Mouse (Mus musculus) left cerebral cortex, postnatal 25 days (tissue): ENCODE data around the gene Cnpy3. TPM values are rescaled to one million over a fixed set of nuclear protein-coding genes. Genes with fewer than 3 reads are reported as not detected.
"Not testable (repeated sequence)": the region's sequence is repeated elsewhere in the genome, so short reads cannot be mapped to it uniquely, and the experiment has no call there.

Source experiments
- DNase-seq, 2 experiments: peaks; one replicate each; pipeline ENCODE4 v3.0.0; 2022; ENCODE audit warnings: low spot score in 2 of 2, mixed read lengths in 1 of 2
- intact Hi-C: fragments of 180-260 bp; cut with DNase I; formaldehyde crosslinking; loops from one replicate; pipeline ENCODE4 v1.15.1; 2025
- total RNA-seq, 2 experiments: library from RNA; stranded (reverse); gene quantifications; 2 replicates each; pipeline ENCODE4 v1.2.3; 2021

Gene Cnpy3
- total RNA-seq, 2 experiments from 2014 or later = 65.5 to 66.0 TPM

GRCm38 (mm10) chr17:46771025-46771424, 19.0 kb upstream of the Cnpy3 start:
- DNase-seq = no peak
- intact Hi-C loops = loop anchor here (5.0 kb wide), 1 partner anchor 34 kb away; no protein-coding TSS in a partner anchor

DNA sequence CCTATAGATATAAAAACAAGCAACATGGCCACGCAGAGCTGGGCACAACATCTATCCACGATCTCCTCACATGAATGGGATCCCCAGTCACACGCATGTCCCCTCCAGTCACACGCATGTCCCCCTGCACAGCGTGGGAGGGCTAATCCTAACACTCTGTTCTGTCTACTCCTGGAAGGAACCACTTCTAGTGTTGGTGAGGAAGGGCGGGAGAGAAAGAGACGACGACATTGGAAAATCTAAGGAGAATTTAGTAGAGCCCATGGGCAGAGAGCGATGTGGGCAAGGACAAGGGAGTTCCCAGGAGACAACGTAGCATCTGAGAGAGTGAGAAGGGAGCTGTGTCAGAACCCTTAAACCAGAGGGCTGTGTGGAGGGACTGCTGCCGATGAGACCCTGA, 18.5 kb upstream of the Cnpy3 start:
- intact Hi-C loops = loop anchor here (5.0 kb wide), 1 partner anchor 33 kb away; no protein-coding TSS in a partner anchor

DNA sequence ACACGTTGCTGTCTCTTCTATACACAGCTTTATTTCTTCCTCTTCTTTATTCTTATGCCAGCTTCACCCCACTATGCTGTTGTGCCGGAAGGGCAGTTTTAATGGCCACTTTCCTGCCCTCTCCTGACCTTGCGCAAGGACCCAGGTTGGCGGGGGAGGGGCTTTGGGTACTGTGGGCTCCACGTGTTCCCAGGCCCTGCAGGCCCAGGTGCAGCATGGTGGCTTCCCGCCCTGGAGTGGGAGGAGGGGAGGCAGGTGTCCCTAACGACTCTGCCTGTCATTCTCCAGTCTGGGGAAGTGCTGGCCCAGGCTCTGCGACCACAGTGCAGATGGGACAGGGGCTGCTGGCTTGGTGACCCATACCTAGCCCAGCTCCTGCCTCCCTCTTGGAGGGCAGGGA, 15.9 kb upstream of the Cnpy3 start:
- no peak for DNase-seq
- intact Hi-C loops = no loop called here

More for the DNA sequence above, 18.5 kb upstream of the Cnpy3 start:
- DNase-seq = no peak

GRCm38 (mm10) chr17:46764916-46765315, 12.9 kb upstream of the Cnpy3 start:
- peak; percentile 48 to 89 for DNase-seq
- intact Hi-C loops = not testable (repeated sequence)

- no peak for DNase-seq
- intact Hi-C loops = no loop called here
Observed at GRCm38 (mm10) chr17:46763544-46763943, 11.5 kb upstream of the Cnpy3 start, which contains the start of gene Ptcra. Gene Ptcra, minus strand, starts transcription at chr17:46763712.

- intact Hi-C loops = no loop called here
- DNase-seq = peak in 1 of 2 experiments; percentile 77
Observed at GRCm38 (mm10) chr17:46758753-46759152, 6.7 kb upstream of the Cnpy3 start.

- peak in 1 of 2 experiments; percentile 73 for DNase-seq
- intact Hi-C loops = loop anchor here (2.0 kb wide), 1 partner anchor 22 kb away; the partner anchor contains the start of gene 2310039H08Rik
Observed at GRCm38 (mm10) chr17:46751056-46751793, 789 bp downstream of the Cnpy3 start.

- intact Hi-C loops = loop anchor here (2.0 kb wide), 1 partner anchor 22 kb away; the partner anchor contains the start of gene 2310039H08Rik
- no peak for DNase-seq
Observed at GRCm38 (mm10) chr17:46750580-46750979, 1.4 kb downstream of the Cnpy3 start.

DNA sequence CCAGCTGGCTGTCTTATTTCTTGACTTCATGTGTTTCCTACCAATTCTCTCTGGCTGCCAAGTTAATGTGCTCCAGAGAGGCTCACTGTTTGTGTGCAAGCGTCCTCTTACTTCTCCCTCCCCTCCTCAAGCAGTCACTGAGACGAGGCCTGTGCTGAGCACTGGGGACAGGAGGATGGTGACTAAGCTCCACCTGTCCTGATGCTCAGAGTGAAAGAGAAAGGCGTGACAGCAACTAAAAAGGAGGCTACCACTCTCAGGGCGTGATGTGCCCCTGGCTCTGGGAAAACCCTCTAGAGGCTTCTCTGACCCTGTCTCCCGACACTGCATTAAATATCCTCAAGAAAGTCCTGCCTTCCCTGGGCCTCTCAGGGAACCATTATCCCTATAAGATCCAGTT, 2.7 kb downstream of the Cnpy3 start:
- DNase-seq = no peak
- intact Hi-C loops = no loop called here

DNA sequence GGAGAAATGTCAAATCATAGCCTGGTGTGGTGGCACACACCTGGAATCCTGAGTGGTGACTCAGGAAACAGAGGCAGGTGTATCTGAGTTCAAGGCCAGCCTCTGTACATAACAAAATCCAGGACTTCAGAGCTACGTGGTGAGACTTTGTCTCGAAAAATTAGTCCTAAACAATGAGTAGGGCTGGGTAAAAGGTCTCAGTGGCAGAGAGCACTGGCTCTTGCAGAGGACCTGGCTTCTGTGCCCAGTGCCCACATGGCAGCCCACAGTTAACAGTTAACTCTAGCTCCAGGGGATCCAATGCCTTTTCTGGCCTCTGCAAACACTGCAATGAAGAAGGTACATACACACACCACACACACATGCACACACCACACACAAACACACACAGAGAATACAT, 4.2 kb downstream of the Cnpy3 start:
- intact Hi-C loops = no loop called here
- DNase-seq = no peak

GRCm38 (mm10) chr17:46747234-46747633, 4.8 kb downstream of the Cnpy3 start:
- DNase-seq = no peak
- intact Hi-C loops = no loop called here

GRCm38 (mm10) chr17:46745506-46745905, 6.5 kb downstream of the Cnpy3 start:
- intact Hi-C loops = no loop called here

GRCm38 (mm10) chr17:46742986-46743385, 9.0 kb downstream of the Cnpy3 start:
- DNase-seq = no peak
- intact Hi-C loops = no loop called here

More at GRCm38 (mm10) chr17:46745506-46745905, 6.5 kb downstream of the Cnpy3 start:
- DNase-seq = no peak

- no peak for DNase-seq
- intact Hi-C loops = no loop called here
Observed at GRCm38 (mm10) chr17:46741305-46741704, 10.7 kb downstream of the Cnpy3 start.

GRCm38 (mm10) chr17:46736160-46736559, 15.9 kb downstream of the Cnpy3 start:
- DNase-seq = no peak
- intact Hi-C loops = loop anchor here (5.0 kb wide), 1 partner anchor 36 kb away; the partner anchor contains the start of gene 2310039H08Rik

DNA sequence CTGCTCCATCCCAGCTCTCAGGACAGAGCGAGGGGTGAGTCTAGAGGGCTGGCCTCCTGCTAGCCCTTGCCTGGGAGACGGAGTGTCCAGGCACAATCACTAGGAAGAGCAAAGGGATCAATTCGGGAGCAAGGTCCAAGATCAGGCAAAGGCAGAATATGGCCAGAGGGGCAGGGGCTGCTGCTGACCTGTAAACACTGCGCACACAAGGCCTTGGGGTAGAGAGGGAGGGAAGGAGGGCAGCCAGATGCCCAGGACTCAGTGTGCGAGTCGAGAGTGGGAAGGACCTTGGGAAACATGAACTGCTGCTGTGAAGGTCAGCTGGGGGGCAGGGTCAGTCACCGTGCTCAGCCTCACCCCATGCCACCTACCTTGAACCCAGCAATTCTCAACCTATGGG, 16.7 kb downstream of the Cnpy3 start:
- intact Hi-C loops = loop anchor here (5.0 kb wide), 1 partner anchor 37 kb away; the partner anchor contains the start of gene 2310039H08Rik
- DNase-seq = no peak

- DNase-seq = no peak
- intact Hi-C loops = no loop called here
Observed at GRCm38 (mm10) chr17:46734055-46734454, 18.0 kb downstream of the Cnpy3 start.

DNA sequence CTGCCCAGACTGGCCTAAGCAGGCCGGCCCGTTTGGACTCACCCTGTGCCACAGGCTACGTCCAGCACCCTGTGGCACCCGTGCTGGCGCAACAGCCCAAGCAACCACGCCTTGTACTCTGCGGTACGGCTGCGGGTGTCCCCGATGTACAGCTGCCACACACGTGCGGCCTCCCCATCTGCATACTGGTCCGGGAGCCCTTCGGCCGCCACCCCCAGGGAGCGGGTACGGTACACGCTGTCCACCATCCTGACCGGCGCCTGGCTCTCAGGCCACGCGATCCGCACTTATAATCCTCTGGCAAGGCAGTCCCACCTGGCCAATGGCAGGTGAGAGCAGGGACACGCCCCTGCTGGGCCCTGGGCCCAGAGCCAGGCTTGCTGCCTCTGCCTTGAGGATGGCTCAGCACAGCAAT, 23.1 kb downstream of the Cnpy3 start, which contains the start of gene Gnmt:
TSS of gene Gnmt (minus strand) at position 265 of the 415 bp plus-strand sequence.
- DNase-seq = no peak
- intact Hi-C loops = no loop called here

DNA sequence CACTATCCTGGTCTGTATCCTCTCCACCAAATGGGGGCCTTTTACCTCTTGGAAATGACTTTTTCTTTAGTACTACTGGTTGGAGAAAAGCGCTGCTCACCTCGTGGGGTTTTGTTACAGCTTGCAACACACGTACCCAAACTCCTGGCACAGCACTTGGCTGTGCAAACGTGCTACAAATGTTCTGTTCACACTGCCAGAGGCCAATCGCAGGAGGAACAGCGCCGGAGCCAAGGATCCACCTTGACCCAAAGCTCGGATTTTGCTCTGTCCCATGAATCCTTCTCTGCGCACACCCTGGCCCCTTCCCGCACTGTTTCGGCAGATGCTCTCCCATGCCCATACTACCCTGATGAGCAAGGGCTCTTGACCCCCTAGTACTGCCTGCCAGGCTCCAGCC, 23.5 kb downstream of the Cnpy3 start:
- intact Hi-C loops = no loop called here
- no peak for DNase-seq

GRCm38 (mm10) chr17:46728021-46728420, 24.0 kb downstream of the Cnpy3 start:
- intact Hi-C loops = no loop called here
- no peak for DNase-seq

DNA sequence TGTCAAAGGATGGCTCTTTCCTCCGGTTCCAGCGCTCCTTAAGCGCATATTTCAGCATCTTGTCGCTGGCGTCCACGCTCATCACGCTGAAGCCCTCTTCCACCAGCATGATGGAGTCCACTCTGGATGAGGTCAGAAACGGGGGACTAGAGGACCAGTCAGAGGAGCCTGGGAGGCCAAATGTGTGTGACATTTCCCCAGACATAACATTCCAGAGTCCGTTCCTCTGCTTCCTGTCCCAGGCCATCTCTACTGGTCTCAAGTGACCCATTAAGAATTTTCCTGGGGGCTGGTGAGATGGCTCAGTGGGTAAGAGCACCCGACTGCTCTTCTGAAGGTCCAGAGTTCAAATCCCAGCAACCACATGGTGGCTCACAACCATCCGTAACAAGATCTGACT, 24.7 kb downstream of the Cnpy3 start:
- no peak for DNase-seq
- intact Hi-C loops = no loop called here
